Mouse (Mus musculus): ENCODE data around the gene Actn1. TPM values are rescaled to one million over a fixed set of nuclear protein-coding genes. Genes with fewer than 3 reads are reported as not detected.

Actn1 gene
- polyA plus RNA-seq, 1 experiment: 0.54 TPM

- TF ChIP-seq TAL1 (IDR thresholded peaks at IDR 0.05; ENCODE audit: low read length) (no peak), GATA1 (IDR thresholded peaks at IDR 0.05; ENCODE audit: low read length) (no peak)
- H3K4me3 ChIP-seq (replicated peaks): no peak overlapping the region
- H3K4me1 ChIP-seq (ENCODE audit: control insufficient read depth): no peaks in the 10 kb centered on the region
Measured at GRCm38 (mm10) chr12:80210791-80211612, 49.2 kb downstream of the Actn1 start.

GRCm38 (mm10) chr12:80209914-80210313, 50.3 kb downstream of the Actn1 start:
- H3K36me3 ChIP-seq (ENCODE audit: control insufficient read depth): no peaks in the 10 kb centered on the region; the same call in 1 of the 2 replicates
- no peak overlapping the region for H3K4me3 ChIP-seq (replicated peaks)
- H3K27me3 ChIP-seq (ENCODE audit: control insufficient read depth): no peaks in the 10 kb centered on the region
- TF ChIP-seq TAL1 (IDR thresholded peaks at IDR 0.05; ENCODE audit: low read length) (no peak), GATA1 (IDR thresholded peaks at IDR 0.05; ENCODE audit: low read length) (no peak)
- no peaks in the 10 kb centered on the region for H3K4me1 ChIP-seq (ENCODE audit: control insufficient read depth)
- H3K9me3 ChIP-seq (ENCODE audit: control insufficient read depth, low read length): no peaks in the 10 kb centered on the region

More at GRCm38 (mm10) chr12:80210791-80211612, 49.2 kb downstream of the Actn1 start:
- Histone ChIP-seq H3K36me3 (ENCODE audit: control insufficient read depth) (no peaks in the 10 kb centered on the region; the same call in 1 of the 2 replicates), H3K27me3 (ENCODE audit: control insufficient read depth) (no peaks in the 10 kb centered on the region), H3K9me3 (ENCODE audit: control insufficient read depth, low read length) (no peaks in the 10 kb centered on the region)

- Histone ChIP-seq H3K4me1 (ENCODE audit: control insufficient read depth) (no peaks in the 10 kb centered on the region), H3K27me3 (ENCODE audit: control insufficient read depth) (no peaks in the 10 kb centered on the region), H3K9me3 (ENCODE audit: control insufficient read depth, low read length) (no peaks in the 10 kb centered on the region), H3K36me3 (ENCODE audit: control insufficient read depth) (peaks cover 3% of the 10 kb centered on the region; the same call in 1 of the 2 replicates), H3K4me3 (replicated peaks) (no peak overlapping the region)
- no peak for TF ChIP-seq TAL1 (IDR thresholded peaks at IDR 0.05; ENCODE audit: low read length)
- no peak for TF ChIP-seq GATA1 (IDR thresholded peaks at IDR 0.05; ENCODE audit: low read length)
Measured at GRCm38 (mm10) chr12:80208126-80208820, 51.9 kb downstream of the Actn1 start.

GRCm38 (mm10) chr12:80203284-80203683, 56.9 kb downstream of the Actn1 start:
- Histone ChIP-seq H3K36me3 (ENCODE audit: control insufficient read depth) (peaks cover 3% of the 10 kb centered on the region; the same call in 1 of the 2 replicates), H3K9me3 (ENCODE audit: control insufficient read depth, low read length) (no peaks in the 10 kb centered on the region)
- TF ChIP-seq TAL1 (IDR thresholded peaks at IDR 0.05; ENCODE audit: low read length): no peak
- no peak for TF ChIP-seq GATA1 (IDR thresholded peaks at IDR 0.05; ENCODE audit: low read length)

GRCm38 (mm10) chr12:80199738-80200137, 60.4 kb downstream of the Actn1 start:
- Histone ChIP-seq H3K27me3 (ENCODE audit: control insufficient read depth) (no peaks in the 10 kb centered on the region), H3K9me3 (ENCODE audit: control insufficient read depth, low read length) (no peaks in the 10 kb centered on the region)

More at GRCm38 (mm10) chr12:80203284-80203683, 56.9 kb downstream of the Actn1 start:
- Histone ChIP-seq H3K27me3 (ENCODE audit: control insufficient read depth) (no peaks in the 10 kb centered on the region), H3K4me1 (ENCODE audit: control insufficient read depth) (no peaks in the 10 kb centered on the region), H3K4me3 (replicated peaks) (no peak overlapping the region)

GRCm38 (mm10) chr12:80198487-80198886, 61.7 kb downstream of the Actn1 start:
- no peaks in the 10 kb centered on the region for H3K27me3 ChIP-seq (ENCODE audit: control insufficient read depth)
- H3K36me3 ChIP-seq (ENCODE audit: control insufficient read depth): no peaks in the 10 kb centered on the region; the same call in 1 of the 2 replicates
- no peaks in the 10 kb centered on the region for H3K4me1 ChIP-seq (ENCODE audit: control insufficient read depth)
- H3K9me3 ChIP-seq (ENCODE audit: control insufficient read depth, low read length): no peaks in the 10 kb centered on the region
- no peak overlapping the region for H3K4me3 ChIP-seq (replicated peaks)
- TF ChIP-seq TAL1 (IDR thresholded peaks at IDR 0.05; ENCODE audit: low read length) (no peak), GATA1 (IDR thresholded peaks at IDR 0.05; ENCODE audit: low read length) (no peak)

More at GRCm38 (mm10) chr12:80199738-80200137, 60.4 kb downstream of the Actn1 start:
- Histone ChIP-seq H3K4me3 (replicated peaks) (no peak overlapping the region), H3K36me3 (ENCODE audit: control insufficient read depth) (peaks cover 3% of the 10 kb centered on the region; the same call in 1 of the 2 replicates), H3K4me1 (ENCODE audit: control insufficient read depth) (no peaks in the 10 kb centered on the region)
- TF ChIP-seq GATA1 (IDR thresholded peaks at IDR 0.05; ENCODE audit: low read length): no peak
- TF ChIP-seq TAL1 (IDR thresholded peaks at IDR 0.05; ENCODE audit: low read length): no peak

- Histone ChIP-seq H3K36me3 (ENCODE audit: control insufficient read depth) (no peaks in the 10 kb centered on the region; the same call in 1 of the 2 replicates), H3K4me3 (replicated peaks) (no peak overlapping the region), H3K9me3 (ENCODE audit: control insufficient read depth, low read length) (no peaks in the 10 kb centered on the region), H3K27me3 (ENCODE audit: control insufficient read depth) (no peaks in the 10 kb centered on the region), H3K4me1 (ENCODE audit: control insufficient read depth) (no peaks in the 10 kb centered on the region)
- TF ChIP-seq TAL1 (IDR thresholded peaks at IDR 0.05; ENCODE audit: low read length) (no peak), GATA1 (IDR thresholded peaks at IDR 0.05; ENCODE audit: low read length) (no peak)
Measured at GRCm38 (mm10) chr12:80197343-80197742, 62.8 kb downstream of the Actn1 start.

- Histone ChIP-seq H3K4me1 (ENCODE audit: control insufficient read depth) (no peaks in the 10 kb centered on the region), H3K36me3 (ENCODE audit: control insufficient read depth) (peaks cover 3% of the 10 kb centered on the region; the same call in 1 of the 2 replicates), H3K27me3 (ENCODE audit: control insufficient read depth) (no peaks in the 10 kb centered on the region), H3K4me3 (replicated peaks) (no peak overlapping the region), H3K9me3 (ENCODE audit: control insufficient read depth, low read length) (no peaks in the 10 kb centered on the region)
- TF ChIP-seq GATA1 (IDR thresholded peaks at IDR 0.05; ENCODE audit: low read length) (no peak), TAL1 (IDR thresholded peaks at IDR 0.05; ENCODE audit: low read length) (no peak)
Measured at GRCm38 (mm10) chr12:80191806-80192205, 68.4 kb downstream of the Actn1 start.

GRCm38 (mm10) chr12:80191371-80191770, 68.8 kb downstream of the Actn1 start:
- no peak for TF ChIP-seq TAL1 (IDR thresholded peaks at IDR 0.05; ENCODE audit: low read length)
- H3K27me3 ChIP-seq (ENCODE audit: control insufficient read depth): no peaks in the 10 kb centered on the region
- no peaks in the 10 kb centered on the region for H3K4me1 ChIP-seq (ENCODE audit: control insufficient read depth)
- H3K9me3 ChIP-seq (ENCODE audit: control insufficient read depth, low read length): no peaks in the 10 kb centered on the region
- peaks cover 3% of the 10 kb centered on the region; the same call in 1 of the 2 replicates for H3K36me3 ChIP-seq (ENCODE audit: control insufficient read depth)
- H3K4me3 ChIP-seq (replicated peaks): no peak overlapping the region

Data from erythroblast, embryonic 14.5 days (primary cell).